ENCODE assay signal across 23 mouse cellular contexts in genomic region chr11:8684262-8684661, GRCm38 (mm10). TPM values are rescaled to one million over a fixed set of nuclear protein-coding genes. Genes with fewer than 3 reads are reported as not detected.
DNase-seq lines count a peak whose midpoint lies in the region; TF ChIP-seq lines count a peak whose summit lies in the region.
"Had no signal": no experiment of that assay in that cellular context is flagged by ENCODE, and none has a peak within 500 bp of the region (broad histone marks: within the 10 kb centered on the region; RNA-seq: fewer than 3 reads in every experiment).

No protein-coding gene starts in this region.

- DNase-seq in A20 (ENCODE audit: low read depth, low spot score), result peak; percentile 83
- DNase-seq in thymus, postnatal 0 days (ENCODE audit: low spot score), result peak; percentile 70
- DNase-seq in thymus, postnatal 25 days, result peak; percentile 65
- DNase-seq in kidney, adult 11 months, result no peak
- DNase-seq in adrenal gland, adult (ENCODE audit: inconsistent age in 2 of 2, low spot score in 1 of 2), result no peak
- no peak for DNase-seq in heart, adult 11 months
- no peak for DNase-seq in gastrocnemius, adult 8-10 months (ENCODE audit: low spot score in 2 of 2)
- DNase-seq: adrenal gland, adult 2 months; adrenal gland, postnatal 14 days; cerebellum, adult 11-12 months; cerebellum, adult 9-10 months; cerebellum, postnatal 14 days; gastrocnemius, postnatal 14 days; heart, adult 18-20 months; heart, postnatal 10 days; heart, postnatal 36 days had no signal

- TF ChIP-seq POLR2A in myocyte (IDR thresholded peaks at IDR 0.05; ENCODE audit: insufficient read length, low read depth), result no peak

- no peak overlapping the region for H3K4me3 ChIP-seq in myocyte
- H3K4me3 ChIP-seq: forebrain, embryonic 10.5 days; forebrain, embryonic 13.5 days; heart, embryonic 12.5 days; heart, embryonic 15.5 days; hindbrain, embryonic 15.5 days had no signal

- H3ac ChIP-seq in myocyte (ENCODE audit: control insufficient read depth, insufficient read length), result no peak overlapping the region

- H3K79me2 ChIP-seq in myocyte (ENCODE audit: control insufficient read depth, insufficient read depth), result no peaks in the 10 kb centered on the region

- H3K4me2 ChIP-seq in myocyte (ENCODE audit: low read depth), result no peak overlapping the region
- H3K4me2 ChIP-seq: forebrain, embryonic 13.5 days; heart, embryonic 12.5 days; heart, embryonic 15.5 days; hindbrain, embryonic 15.5 days had no signal

- no peaks in the 10 kb centered on the region for H3K27me3 ChIP-seq in myocyte (ENCODE audit: control insufficient read depth, insufficient read depth, insufficient read length)
- H3K27me3 ChIP-seq: forebrain, embryonic 13.5 days; heart, embryonic 15.5 days; hindbrain, embryonic 15.5 days; Patski had no signal

- H3K36me3 ChIP-seq in myocyte (ENCODE audit: control insufficient read depth, insufficient read depth), result no peaks in the 10 kb centered on the region
- H3K36me3 ChIP-seq: forebrain, embryonic 10.5 days; heart, embryonic 12.5 days; heart, embryonic 15.5 days; hindbrain, embryonic 15.5 days had no signal

TF ChIP-seq in myocyte, 11 proteins besides CTCF, POLR2A, EP300 and RAD21:
- peak in 1 of 3 experiments; percentile 9 for TF ChIP-seq MYOG (IDR thresholded peaks at IDR 0.05; ENCODE audit: control insufficient read depth in 1 of 3, insufficient read depth in 1 of 3, insufficient read length in 2 of 3, low read depth in 2 of 3)
- no peak for TF ChIP-seq MAX (IDR thresholded peaks at IDR 0.05; ENCODE audit: low read depth)
- TF ChIP-seq TCF3 (IDR thresholded peaks at IDR 0.05; ENCODE audit: insufficient read length, low read depth), result no peak
- TF ChIP-seq MYOD1 (IDR thresholded peaks at IDR 0.05; ENCODE audit: control insufficient read depth in 1 of 3, insufficient read length in 2 of 3, low read depth in 2 of 3), result peak in 2 of 3 experiments; percentile 11 to 32
- TF ChIP-seq SRF (IDR thresholded peaks at IDR 0.05; ENCODE audit: control insufficient read depth, insufficient read length, low read depth), result no peak

RNA-seq across cellular contexts. Expression of gene Tns3, which starts 19.9 kb away (rescaled TPM):
- 23.4 TPM for polyA plus RNA-seq in myocyte (2012; fragmentation: generic; extraction: Trizol)
- 5.2 and 6.0 TPM in 2 replicates for polyA plus RNA-seq in thymus, postnatal 0 days (2015; fragmentation: Nextera tagmentation; extraction: Ambion mirVana)
- 1 to 10 TPM; 4.4 to 8.4 (median 6.1) TPM for total RNA-seq in gastrocnemius, adult 8-10 months (2022)

Comparison
In these comparisons a context has a peak if more than half of its experiments do, and no peak if none do; other contexts are left out.
1. DNase-seq: peak in A20 (single experiment), thymus, postnatal 0 days (single experiment) and thymus, postnatal 25 days (single experiment); none in kidney, adult 11 months (single experiment), adrenal gland, adult (0 of 2), heart, adult 11 months (single experiment) and gastrocnemius, adult 8-10 months (0 of 2).